21 mouse cellular contexts compared by ENCODE assay signal in genomic region chr1:39608534-39608933, GRCm38 (mm10). TPM values are rescaled to one million over a fixed set of nuclear protein-coding genes. Genes with fewer than 3 reads are reported as not detected.
DNase-seq lines count a peak whose midpoint lies in the region; ATAC-seq and TF ChIP-seq lines count a peak whose summit lies in the region.
"Had no signal": no experiment of that assay in that cellular context is flagged by ENCODE, and none has a peak within 500 bp of the region (broad histone marks: within the 10 kb centered on the region; RNA-seq: fewer than 3 reads in every experiment).

No protein-coding gene starts in this region.

- peaks cover 14% of the 10 kb centered on the region for H3K4me1 ChIP-seq in liver, adult 2 months (ENCODE audit: control insufficient read depth, insufficient read depth, low read length)
- no peaks in the 10 kb centered on the region for H3K4me1 ChIP-seq in liver, embryonic 11.5 days (replicated peaks; ENCODE audit: control insufficient read depth, insufficient read depth, low read length)
- H3K4me1 ChIP-seq in stomach, postnatal 0 days (replicated peaks; ENCODE audit: control insufficient read depth, insufficient read depth): no peaks in the 10 kb centered on the region
- H3K4me1 ChIP-seq: limb, embryonic 15.5 days; neural tube, embryonic 13.5 days had no signal

- DNase-seq in adrenal gland, adult 2 months: peak; percentile 36
- DNase-seq in adrenal gland, adult 18-20 months (ENCODE audit: low spot score in 2 of 2): no peak
- peak; percentile 73 for DNase-seq in liver, adult 2 months (ENCODE audit: extremely low read depth, low read depth, low spot score)
- DNase-seq in liver, embryonic 11.5 days (ENCODE audit: low spot score): no peak
- DNase-seq in stomach, postnatal 0 days (ENCODE audit: low spot score): no peak
- DNase-seq in Muller cell, postnatal 12 days (ENCODE audit: inconsistent ontology term): no peak
- DNase-seq in gastrocnemius, postnatal 10 days: no peak
- DNase-seq: cerebellum, adult 9-10 months; gastrocnemius, postnatal 25 days; heart, postnatal 36 days; left cerebral cortex, postnatal 4 days; right cerebral cortex, postnatal 4 days had no signal

- TF ChIP-seq EP300 in stomach, postnatal 0 days (optimal IDR thresholded peaks at IDR 0.05): no peak

- no peak for TF ChIP-seq CTCF in liver, adult 2 months (IDR thresholded peaks at IDR 0.05; ENCODE audit: low read depth, low read length)
- TF ChIP-seq CTCF in stomach, postnatal 0 days (IDR thresholded peaks at IDR 0.05; ENCODE audit: low read depth): no peak

- no peak overlapping the region for H3K27ac ChIP-seq in liver, adult 2 months (replicated peaks; ENCODE audit: insufficient read depth, low read depth, low read length)
- H3K27ac ChIP-seq in liver, embryonic 11.5 days (ENCODE audit: low read depth, low read length): no peak overlapping the region
- H3K27ac ChIP-seq in stomach, postnatal 0 days (replicated peaks): no peak overlapping the region
- H3K27ac ChIP-seq: hindbrain, embryonic 14.5 days; limb, embryonic 15.5 days; midbrain, embryonic 12.5 days; neural tube, embryonic 13.5 days had no signal

- H3K4me2 ChIP-seq in liver, embryonic 11.5 days: no peak overlapping the region
- no peak overlapping the region for H3K4me2 ChIP-seq in stomach, postnatal 0 days (replicated peaks; ENCODE audit: low read depth)
- H3K4me2 ChIP-seq: hindbrain, embryonic 14.5 days; limb, embryonic 15.5 days; midbrain, embryonic 12.5 days; neural tube, embryonic 13.5 days had no signal

- ATAC-seq in liver, embryonic 11.5 days (replicated peaks; ENCODE audit: low FRiP score): no peak
- ATAC-seq in megakaryocyte progenitor cell, adult 5-6 weeks (replicated peaks; ENCODE audit: poor library complexity): peak; percentile 37; the same call in 1 of the 2 replicates
- peak; percentile 43; the same call in 1 of the 2 replicates for ATAC-seq in stomach, postnatal 0 days (ENCODE audit: low FRiP score, low TSS enrichment)
- ATAC-seq: CD4-positive, CD25-positive, alpha-beta regulatory T cell, adult 4 months; forebrain, embryonic 16.5 days; inflammation-experienced regulatory T-cells, adult 6 months had no signal

- TF ChIP-seq POLR2A in liver, adult 2 months (IDR thresholded peaks at IDR 0.05; ENCODE audit: extremely low read depth, insufficient read depth, low read length): no peak

- H3K9me3 ChIP-seq in liver, embryonic 11.5 days (ENCODE audit: control insufficient read depth, low read length): no peaks in the 10 kb centered on the region
- no peaks in the 10 kb centered on the region for H3K9me3 ChIP-seq in stomach, postnatal 0 days (ENCODE audit: control insufficient read depth, low read length)
- H3K9me3 ChIP-seq: limb, embryonic 15.5 days; midbrain, embryonic 12.5 days; neural tube, embryonic 13.5 days had no signal

- no peak overlapping the region for H3K4me3 ChIP-seq in liver, adult 2 months (ENCODE audit: insufficient read depth, low read depth, low read length)
- no peak overlapping the region for H3K4me3 ChIP-seq in liver, embryonic 11.5 days (ENCODE audit: low read depth, low read length)
- H3K4me3 ChIP-seq in stomach, postnatal 0 days (ENCODE audit: low read depth, low read length): no peak overlapping the region
- H3K4me3 ChIP-seq: limb, embryonic 15.5 days; midbrain, embryonic 12.5 days; neural tube, embryonic 13.5 days had no signal

- no peaks in the 10 kb centered on the region for H3K27me3 ChIP-seq in liver, adult 2 months (ENCODE audit: control insufficient read depth, insufficient read depth, low read length)
- H3K27me3 ChIP-seq in liver, embryonic 11.5 days (replicated peaks; ENCODE audit: control insufficient read depth, insufficient read depth, low read length): no peaks in the 10 kb centered on the region; the same call in 1 of the 2 replicates
- H3K27me3 ChIP-seq in stomach, postnatal 0 days (ENCODE audit: control insufficient read depth, insufficient read depth, low read length): no peaks in the 10 kb centered on the region
- H3K27me3 ChIP-seq: limb, embryonic 15.5 days; midbrain, embryonic 12.5 days; neural tube, embryonic 13.5 days had no signal

- H3K9ac ChIP-seq in liver, adult 2 months (ENCODE audit: low read depth, low read length): no peak overlapping the region
- no peak overlapping the region for H3K9ac ChIP-seq in liver, embryonic 11.5 days (ENCODE audit: low read depth, low read length)
- no peak overlapping the region for H3K9ac ChIP-seq in stomach, postnatal 0 days (ENCODE audit: low read length)
- H3K9ac ChIP-seq: hindbrain, embryonic 14.5 days; limb, embryonic 15.5 days; midbrain, embryonic 12.5 days; neural tube, embryonic 13.5 days had no signal

- H3K36me3 ChIP-seq in liver, adult 2 months (ENCODE audit: control insufficient read depth, insufficient read depth, low read length): no peaks in the 10 kb centered on the region
- H3K36me3 ChIP-seq in liver, embryonic 11.5 days (ENCODE audit: control insufficient read depth, insufficient read depth, low read length): no peaks in the 10 kb centered on the region
- H3K36me3 ChIP-seq in stomach, postnatal 0 days (ENCODE audit: control insufficient read depth, insufficient read depth, low read length): no peaks in the 10 kb centered on the region
- H3K36me3 ChIP-seq: limb, embryonic 15.5 days; midbrain, embryonic 12.5 days; neural tube, embryonic 13.5 days had no signal

- WGBS in liver, adult 2 months: 39% methylated on average over 8 of the region's 8 CpGs
- WGBS in liver, embryonic 11.5 days: 39% methylated on average over 8 of the region's 8 CpGs
- WGBS in stomach, postnatal 0 days: 20% methylated on average over 8 of the region's 8 CpGs

- no peaks in the 10 kb centered on the region for H3K79me2 ChIP-seq in liver, adult 2 months (ENCODE audit: control insufficient read depth, insufficient read depth, low read length)

RNA-seq across cellular contexts. Expression of gene Rnf149, which starts 31.3 kb away (rescaled TPM):
- total RNA-seq in adrenal gland, adult 2 months (2021): 10 to 100 TPM; 39.1 to 42.5 TPM
- 30.0 and 66.9 TPM in 2 replicates for polyA plus RNA-seq in adrenal gland, adult 2 months (2012; rRNA removed)
- 10 to 100 TPM; 36.6 to 45.2 TPM for total RNA-seq in adrenal gland, adult 18-20 months (2021)
- 83.6 and 84.2 TPM in 2 replicates for total RNA-seq in liver, adult 2 months (2014; rRNA removed)
- polyA plus RNA-seq in liver, adult 2 months (2012; rRNA removed): 58.9 and 66.0 TPM in 2 replicates
- 27.5 and 29.6 TPM in 2 replicates for polyA plus RNA-seq in liver, embryonic 11.5 days (2014; fragmentation: Nextera tagmentation; extraction: Ambion mirVana)
- 22.3 and 27.5 TPM in 2 replicates for total RNA-seq in megakaryocyte progenitor cell, adult 5-6 weeks (2015)
- total RNA-seq in megakaryocyte progenitor cell, adult 5-6 weeks (2017): 32.7 and 35.9 TPM in 2 replicates
- 30.2 and 33.5 TPM in 2 replicates for polyA plus RNA-seq in stomach, postnatal 0 days (2015; fragmentation: Nextera tagmentation; extraction: Ambion mirVana)
- total RNA-seq in gastrocnemius, postnatal 10 days (2021): 10 to 100 TPM in 1 of 2 experiments, 1 to 10 TPM in 1; 9.3 to 11.2 TPM

RNA-seq across cellular contexts. Expression of gene Creg2, which starts 42.7 kb away (rescaled TPM):
- under 1 TPM; 0.26 to 0.48 TPM for total RNA-seq in adrenal gland, adult 2 months (2021)
- 0.03 and 0.19 TPM in 2 replicates for polyA plus RNA-seq in adrenal gland, adult 2 months (2012; rRNA removed)
- total RNA-seq in adrenal gland, adult 18-20 months (2021): under 1 TPM; 0.35 to 0.36 TPM
- total RNA-seq in liver, adult 2 months (2014; rRNA removed): not detected in 2 replicates
- polyA plus RNA-seq in liver, adult 2 months (2012; rRNA removed): not detected in 2 replicates
- not detected in 2 replicates for polyA plus RNA-seq in liver, embryonic 11.5 days (2014; fragmentation: Nextera tagmentation; extraction: Ambion mirVana)
- total RNA-seq in megakaryocyte progenitor cell, adult 5-6 weeks (2015): not detected in 2 replicates
- not detected in 2 replicates for total RNA-seq in megakaryocyte progenitor cell, adult 5-6 weeks (2017)
- polyA plus RNA-seq in stomach, postnatal 0 days (2015; fragmentation: Nextera tagmentation; extraction: Ambion mirVana): 0.22 and 0.30 TPM in 2 replicates
- under 1 TPM; 0.14 to 0.18 TPM for total RNA-seq in gastrocnemius, postnatal 10 days (2021)
- total RNA-seq: heart, postnatal 36 days had no signal
- polyA plus RNA-seq: CD4-positive, CD25-positive, alpha-beta regulatory T cell, adult 4 months; liver, embryonic 16.5 days had no signal

Comparison
In these comparisons a context has a peak if more than half of its experiments do, and no peak if none do; other contexts are left out.
1. DNase-seq: peak in adrenal gland, adult 2 months (single experiment) and liver, adult 2 months (single experiment); none in adrenal gland, adult 18-20 months (0 of 2), liver, embryonic 11.5 days (single experiment), stomach, postnatal 0 days (single experiment), Muller cell, postnatal 12 days (single experiment) and gastrocnemius, postnatal 10 days (single experiment).